Mouse (Mus musculus): Measurements from ENCODE around the gene Uprt. TPM values are rescaled to one million over a fixed set of nuclear protein-coding genes. Genes with fewer than 3 reads are reported as not detected.

Uprt gene
- 4.8 and 5.0 TPM in 2 replicates for total RNA-seq (2023)

GRCm38 (mm10) chrX:104482572-104483443 lies at the start of gene Uprt:
Gene Uprt (plus strand): TSS chrX:104482818.

Other genes with a start within 250 kb of the Uprt start
- gene Abcb7, start 69.0 kb upstream of the Uprt start, total RNA-seq (2023), result 17.6 and 24.9 TPM in 2 replicates
- gene Zdhhc15, start 188.2 kb downstream of the Uprt start, total RNA-seq (2023), result 0.13 and 0.32 TPM in 2 replicates

Data from neutrophil, adult 65 days (primary cell).